Mouse (Mus musculus) myocyte (in vitro differentiated cells): Measurements from ENCODE around the gene Best1. TPM values are rescaled to one million over a fixed set of nuclear protein-coding genes. Genes with fewer than 3 reads are reported as not detected.

Experiments
- H3K27me3 ChIP-seq: one replicate; pipeline ENCODE4 v1.6.1; 2011; ENCODE audit not compliant: control insufficient read depth, insufficient read depth, insufficient read length
- H3K36me3 ChIP-seq: one replicate; pipeline ENCODE4 v1.6.1; 2011; ENCODE audit not compliant: control insufficient read depth, insufficient read depth
- H3K4me2 ChIP-seq: one replicate; pipeline ENCODE4 v1.6.1; 2011; ENCODE audit warnings: low read depth, control low read depth
- H3K4me3 ChIP-seq: one replicate; pipeline ENCODE4 v1.5.1; 2011; ENCODE audit warnings: mild to moderate bottlenecking, control low read depth, moderate library complexity
- H3K79me2 ChIP-seq: one replicate; pipeline ENCODE4 v1.6.1; 2011; ENCODE audit not compliant: control insufficient read depth, insufficient read depth
- H3ac ChIP-seq: one replicate; pipeline ENCODE4 v1.6.1; 2011; ENCODE audit not compliant: control insufficient read depth, insufficient read length
- CEBPB ChIP-seq: IDR thresholded peaks from 2 replicates; pipeline ENCODE4 v1.6.1; 2011; ENCODE audit warnings: mild to moderate bottlenecking, moderate library complexity; ENCODE audit not compliant: poor library complexity, insufficient read depth, severe bottlenecking
- E2F4 ChIP-seq: IDR thresholded peaks from one replicate; pipeline ENCODE4 v1.6.1; 2011; ENCODE audit warnings: mild to moderate bottlenecking, control low read depth, moderate library complexity; ENCODE audit not compliant: insufficient read depth
- MAX ChIP-seq: IDR thresholded peaks from one replicate; pipeline ENCODE4 v1.6.1; 2011; ENCODE audit warnings: low read depth, mild to moderate bottlenecking, control low read depth
- MYOD1 ChIP-seq, 3 experiments: IDR thresholded peaks; one replicate each; pipeline ENCODE4 v1.6.1; 2011; ENCODE audit warnings: control low read depth in 2 of 3, low read depth in 2 of 3, mild to moderate bottlenecking in 2 of 3, moderate library complexity in 1 of 3; ENCODE audit not compliant: insufficient read length in 2 of 3, control insufficient read depth in 1 of 3
- MYOG ChIP-seq, 3 experiments: IDR thresholded peaks; one replicate each; pipeline ENCODE4 v1.6.1; 2011; ENCODE audit warnings: control low read depth in 2 of 3, low read depth in 2 of 3, mild to moderate bottlenecking in 2 of 3; ENCODE audit not compliant: insufficient read length in 2 of 3, control insufficient read depth in 1 of 3, insufficient read depth in 1 of 3
- POLR2A ChIP-seq: IDR thresholded peaks from one replicate; pipeline ENCODE4 v1.6.1; 2011; ENCODE audit warnings: low read depth, mild to moderate bottlenecking, control low read depth, moderate library complexity; ENCODE audit not compliant: insufficient read length
- POLR2AphosphoS2 ChIP-seq: IDR thresholded peaks from one replicate; pipeline ENCODE4 v1.6.1; 2011; ENCODE audit warnings: low read depth, control low read depth; ENCODE audit not compliant: insufficient read length
- REST ChIP-seq: IDR thresholded peaks from one replicate; pipeline ENCODE4 v1.6.1; 2011; ENCODE audit warnings: mild to moderate bottlenecking, control low read depth, moderate library complexity; ENCODE audit not compliant: insufficient read depth, insufficient read length
- SRF ChIP-seq: IDR thresholded peaks from one replicate; pipeline ENCODE4 v1.6.1; 2011; ENCODE audit warnings: low read depth; ENCODE audit not compliant: control insufficient read depth, insufficient read length
- TCF12 ChIP-seq: IDR thresholded peaks from one replicate; pipeline ENCODE4 v1.6.1; 2011; ENCODE audit warnings: mild to moderate bottlenecking, control low read depth; ENCODE audit not compliant: poor library complexity, insufficient read depth, severe bottlenecking
- TCF3 ChIP-seq: IDR thresholded peaks from one replicate; pipeline ENCODE4 v1.6.1; 2011; ENCODE audit warnings: low read depth, control low read depth; ENCODE audit not compliant: insufficient read length
- USF1 ChIP-seq: IDR thresholded peaks from one replicate; pipeline ENCODE4 v1.6.1; 2011; ENCODE audit warnings: low read depth, mild to moderate bottlenecking, control low read depth, moderate library complexity
- polyA plus RNA-seq: library from polyadenylated mRNA; unstranded; fragments of >200 nt; fragmentation: generic; extraction: Trizol; gene quantifications from one replicate; pipeline ENCODE4 v1.2.1, GENCODE M21; 2012; ENCODE audit warnings: missing spikeins

The Best1 gene
- polyA plus RNA-seq, 1 experiment: 6.6 TPM

GRCm38 (mm10) chr19:10017637-10018526 is 16.4 kb upstream of the Best1 start:
- H3K27me3 ChIP-seq: no peaks in the 10 kb centered on the region
- no peaks in the 10 kb centered on the region for H3K79me2 ChIP-seq
- peak in 1 of 3 experiments; percentile 16 for TF ChIP-seq MYOD1 (IDR thresholded peaks at IDR 0.05; ENCODE audit: control insufficient read depth in 1 of 3, insufficient read length in 2 of 3, low read depth in 2 of 3)
- TF ChIP-seq USF1: peak; percentile 92
- peak; percentile 51 for TF ChIP-seq SRF
- peak; percentile 66 for TF ChIP-seq POLR2AphosphoS2
- no peak for TF ChIP-seq TCF12
- TF ChIP-seq MYOG (IDR thresholded peaks at IDR 0.05; ENCODE audit: control insufficient read depth in 1 of 3, insufficient read depth in 1 of 3, insufficient read length in 2 of 3, low read depth in 2 of 3): peak in 1 of 3 experiments; percentile 30
- TF ChIP-seq CEBPB: no peak
- TF ChIP-seq POLR2A: peak; percentile 71
- no peak for TF ChIP-seq E2F4
- H3K36me3 ChIP-seq: no peaks in the 10 kb centered on the region
- H3K4me2 ChIP-seq: peak overlapping the region; percentile 98
- peak overlapping the region; percentile 20 for H3K4me3 ChIP-seq
- H3ac ChIP-seq: peak overlapping the region; percentile 3

DNA sequence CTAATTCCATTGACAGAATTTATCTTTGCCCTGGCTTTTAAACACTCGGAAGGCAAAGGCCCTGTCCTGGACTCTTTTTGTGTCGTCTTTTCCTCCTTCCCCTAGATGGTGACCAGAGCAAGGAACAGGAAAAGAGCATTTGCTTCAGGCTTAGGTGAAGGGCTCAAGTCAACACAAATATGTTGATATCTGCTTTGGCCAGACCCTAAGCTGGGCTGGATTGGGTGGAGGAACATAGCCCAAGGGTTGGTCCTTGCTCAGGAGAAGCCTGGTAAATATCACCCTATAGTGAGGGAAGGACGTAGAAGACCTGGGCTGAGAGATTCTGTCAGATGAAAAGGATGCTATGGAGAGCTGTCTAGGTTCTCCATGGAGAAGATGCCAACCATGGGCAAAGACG is 14.7 kb upstream of the Best1 start:
- no peak for TF ChIP-seq SRF
- H3K4me2 ChIP-seq: no peak overlapping the region
- no peaks in the 10 kb centered on the region for H3K79me2 ChIP-seq
- H3K4me3 ChIP-seq: no peak overlapping the region
- no peaks in the 10 kb centered on the region for H3K36me3 ChIP-seq
- H3K27me3 ChIP-seq: no peaks in the 10 kb centered on the region
- no peak overlapping the region for H3ac ChIP-seq

GRCm38 (mm10) chr19:10015442-10015841 is 14.0 kb upstream of the Best1 start:
- H3K27me3 ChIP-seq: no peaks in the 10 kb centered on the region
- H3K79me2 ChIP-seq: no peaks in the 10 kb centered on the region
- H3K4me2 ChIP-seq: no peak overlapping the region
- H3K4me3 ChIP-seq: no peak overlapping the region
- H3K36me3 ChIP-seq: no peaks in the 10 kb centered on the region
- TF ChIP-seq REST (no peak), TCF3 (no peak), MAX (no peak)
- H3ac ChIP-seq: no peak overlapping the region

- TF ChIP-seq POLR2A: no peak
- TF ChIP-seq SRF: no peak
- no peak for TF ChIP-seq MYOD1 (IDR thresholded peaks at IDR 0.05; ENCODE audit: control insufficient read depth in 1 of 3, insufficient read length in 2 of 3, low read depth in 2 of 3)
- TF ChIP-seq CEBPB: no peak
- TF ChIP-seq MYOG (IDR thresholded peaks at IDR 0.05; ENCODE audit: control insufficient read depth in 1 of 3, insufficient read depth in 1 of 3, insufficient read length in 2 of 3, low read depth in 2 of 3): no peak
- TF ChIP-seq TCF3: no peak
- no peak for TF ChIP-seq POLR2AphosphoS2
- TF ChIP-seq E2F4: no peak
- TF ChIP-seq USF1: no peak
- TF ChIP-seq REST: no peak
- no peak for TF ChIP-seq MAX
- TF ChIP-seq TCF12: no peak
- H3K4me3 ChIP-seq: no peak overlapping the region
- H3K4me2 ChIP-seq: no peak overlapping the region
- no peaks in the 10 kb centered on the region for H3K79me2 ChIP-seq
- no peaks in the 10 kb centered on the region for H3K27me3 ChIP-seq
- no peak overlapping the region for H3ac ChIP-seq
- no peaks in the 10 kb centered on the region for H3K36me3 ChIP-seq
Observed at GRCm38 (mm10) chr19:10014824-10015223, 13.4 kb upstream of the Best1 start.

DNA sequence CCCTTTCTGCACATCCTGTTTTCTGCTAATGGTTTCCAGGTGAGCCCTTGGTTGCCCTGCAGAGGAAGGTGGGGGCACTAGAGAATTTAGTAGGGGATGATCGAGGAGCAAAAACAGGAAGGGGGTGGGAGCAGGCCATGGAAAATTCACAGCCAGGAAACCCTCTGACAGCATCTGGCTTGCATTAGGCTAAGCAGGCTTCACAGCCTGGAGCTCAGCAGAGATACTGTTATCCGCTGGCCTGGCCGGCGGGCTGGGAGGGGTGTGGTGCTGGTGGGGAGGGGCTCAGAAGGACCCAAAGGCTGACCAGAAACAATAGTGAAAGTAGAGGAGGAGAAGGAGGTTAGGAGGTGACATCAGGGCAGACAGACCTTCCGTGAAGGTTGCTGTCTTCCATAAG is 12.5 kb upstream of the Best1 start:
- no peaks in the 10 kb centered on the region for H3K36me3 ChIP-seq
- TF ChIP-seq SRF (no peak), E2F4 (no peak), TCF3 (no peak), MYOG (IDR thresholded peaks at IDR 0.05; ENCODE audit: control insufficient read depth in 1 of 3, insufficient read depth in 1 of 3, insufficient read length in 2 of 3, low read depth in 2 of 3) (no peak), MAX (no peak), POLR2AphosphoS2 (no peak), CEBPB (no peak), MYOD1 (IDR thresholded peaks at IDR 0.05; ENCODE audit: control insufficient read depth in 1 of 3, insufficient read length in 2 of 3, low read depth in 2 of 3) (no peak)
- no peak overlapping the region for H3ac ChIP-seq
- H3K4me3 ChIP-seq: no peak overlapping the region
- no peaks in the 10 kb centered on the region for H3K27me3 ChIP-seq
- H3K79me2 ChIP-seq: no peaks in the 10 kb centered on the region
- H3K4me2 ChIP-seq: no peak overlapping the region
